Mouse (Mus musculus) forebrain, postnatal 0 days (tissue): ENCODE data around the gene Aldh3b2. TPM values are rescaled to one million over a fixed set of nuclear protein-coding genes. Genes with fewer than 3 reads are reported as not detected.
"Not testable (repeated sequence)": the region's sequence is repeated elsewhere in the genome, so short reads cannot be mapped to it uniquely, and the experiment has no call there.

ENCODE experiments used
- ATAC-seq: fragments of 200-750 bp; cut with Nextera tagmentation; 2 replicates; pipeline ENCODE4 v1.8.0; 2017; ENCODE audit warnings: mild to moderate bottlenecking, moderate library complexity
- DNase-seq: peaks from one replicate; pipeline ENCODE4 v3.0.0-alpha.2; 2015
- H3K27ac ChIP-seq: fragments of 300-500 bp; sonication (generic); 2 replicates; pipeline ENCODE4 v1.5.1; 2014; ENCODE audit warnings: low read depth, mild to moderate bottlenecking, antibody characterized with exemption, low read length, moderate library complexity, mixed read lengths
- H3K27me3 ChIP-seq: fragments of 300-500 bp; sonication (generic); 2 replicates; pipeline ENCODE4 v1.6.1; 2014; ENCODE audit warnings: mild to moderate bottlenecking, low read length, mixed read lengths; ENCODE audit not compliant: insufficient read depth
- H3K36me3 ChIP-seq: fragments of 300-500 bp; sonication (generic); 2 replicates; pipeline ENCODE4 v1.6.1; 2014; ENCODE audit warnings: mild to moderate bottlenecking, moderate library complexity; ENCODE audit not compliant: insufficient read depth
- H3K4me1 ChIP-seq: fragments of 300-500 bp; sonication (generic); 2 replicates; pipeline ENCODE4 v1.6.1; 2014; ENCODE audit warnings: antibody characterized with exemption; ENCODE audit not compliant: insufficient read depth
- H3K4me2 ChIP-seq: fragments of 300-500 bp; sonication (generic); 2 replicates; pipeline ENCODE4 v1.6.1; 2014; ENCODE audit warnings: low read depth, mild to moderate bottlenecking, moderate library complexity
- H3K4me3 ChIP-seq: fragments of 300-500 bp; sonication (generic); 2 replicates; pipeline ENCODE4 v1.5.1; 2014; ENCODE audit warnings: low read depth, low read length, mixed read lengths
- H3K9ac ChIP-seq: fragments of 300-500 bp; sonication (generic); 2 replicates; pipeline ENCODE4 v1.6.1; 2014; ENCODE audit warnings: mild to moderate bottlenecking
- H3K9me3 ChIP-seq: fragments of 300-500 bp; sonication (generic); 2 replicates; pipeline ENCODE4 v1.6.1; 2016; ENCODE audit warnings: low read length
- CTCF ChIP-seq: sonication (generic); IDR thresholded peaks from 2 replicates; pipeline ENCODE4 v1.5.1; 2016; ENCODE audit warnings: antibody characterized with exemption, control low read depth, low read depth
- WGBS: fragments of 180-500 bp; shearing (Covaris S2); extraction: QIAGEN DNeasy Blood & Tissue Kit; methylation state at CpG from one replicate; pipeline ENCODE4 v1.1.7; 2014; 5-methylcytosine and 5-hydroxymethylcytosine counted together
- polyA plus RNA-seq: library from polyadenylated mRNA; unstranded; fragments of >200 nt; fragmentation: Nextera tagmentation; extraction: Ambion mirVana; gene quantifications from 2 replicates; pipeline ENCODE4 v1.2.1, GENCODE M21; 2015
- total RNA-seq: library from RNA; depleted of rRNA; stranded (reverse); fragments of >200 nt; gene quantifications from 2 replicates; pipeline ENCODE4 v1.2.3, GENCODE M21; 2014

Aldh3b2 gene
- total and polyA plus RNA-seq, 2 experiments from 2014 or later, result 1.9 to 2.7 TPM

DNA sequence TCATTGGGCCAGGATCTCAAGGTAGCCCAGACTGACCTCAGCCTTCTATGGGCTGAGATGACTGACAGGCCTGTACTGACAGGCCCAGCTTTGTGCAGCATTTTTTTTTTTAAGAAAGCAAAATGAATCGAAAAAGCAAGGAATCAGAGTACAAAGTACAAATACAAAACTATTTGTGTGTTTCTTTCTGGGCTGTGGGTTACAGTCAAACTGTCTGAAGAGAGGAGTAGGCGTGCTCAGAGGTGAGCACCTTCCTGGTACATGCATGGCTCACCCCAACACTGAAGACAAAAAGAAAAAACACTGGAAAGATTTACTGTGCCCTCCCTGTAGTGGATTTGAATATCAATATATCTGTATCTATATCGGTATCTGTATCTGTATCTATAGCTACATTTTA is 24.3 kb upstream of the Aldh3b2 start:
- Histone ChIP-seq H3K36me3 (no peaks in the 10 kb centered on the region), H3K4me3 (no peak overlapping the region), H3K4me2 (no peak overlapping the region), H3K27me3 (no peaks in the 10 kb centered on the region), H3K9me3 (no peaks in the 10 kb centered on the region), H3K27ac (no peak overlapping the region), H3K4me1 (no peaks in the 10 kb centered on the region), H3K9ac (no peak overlapping the region)
- DNase-seq (no peak), ATAC-seq (no peak)
- TF ChIP-seq CTCF, result no peak
- 80% methylated on average over 3 of the region's 3 CpGs for WGBS

DNA sequence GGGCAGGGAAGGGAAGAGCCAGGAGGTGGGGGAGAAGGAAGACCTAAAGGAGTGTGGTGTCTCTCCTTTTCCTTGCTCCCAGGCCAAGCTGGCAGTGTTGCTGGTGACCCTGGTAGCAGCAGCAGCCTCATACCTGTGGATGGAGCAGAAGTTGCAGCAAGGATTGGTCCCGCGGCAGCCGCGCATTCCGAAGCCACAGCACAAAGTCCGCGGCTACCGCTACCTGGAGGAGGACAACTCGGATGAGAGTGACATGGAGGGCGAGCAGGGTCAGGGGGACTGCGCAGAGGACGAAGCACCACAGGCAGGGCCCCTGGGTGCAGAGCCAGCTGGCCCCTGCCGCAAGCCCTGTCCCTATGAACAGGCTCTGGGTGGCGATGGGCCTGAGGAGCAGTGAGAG is 23.6 kb upstream of the Aldh3b2 start:
- Histone ChIP-seq H3K27ac (no peak overlapping the region), H3K4me3 (no peak overlapping the region), H3K9me3 (no peaks in the 10 kb centered on the region), H3K27me3 (no peaks in the 10 kb centered on the region), H3K4me1 (no peaks in the 10 kb centered on the region), H3K9ac (no peak overlapping the region), H3K36me3 (no peaks in the 10 kb centered on the region), H3K4me2 (no peak overlapping the region)
- DNase-seq (no peak), ATAC-seq (no peak)
- no peak for TF ChIP-seq CTCF
- WGBS, result 60% methylated on average over 14 of the region's 14 CpGs

DNA sequence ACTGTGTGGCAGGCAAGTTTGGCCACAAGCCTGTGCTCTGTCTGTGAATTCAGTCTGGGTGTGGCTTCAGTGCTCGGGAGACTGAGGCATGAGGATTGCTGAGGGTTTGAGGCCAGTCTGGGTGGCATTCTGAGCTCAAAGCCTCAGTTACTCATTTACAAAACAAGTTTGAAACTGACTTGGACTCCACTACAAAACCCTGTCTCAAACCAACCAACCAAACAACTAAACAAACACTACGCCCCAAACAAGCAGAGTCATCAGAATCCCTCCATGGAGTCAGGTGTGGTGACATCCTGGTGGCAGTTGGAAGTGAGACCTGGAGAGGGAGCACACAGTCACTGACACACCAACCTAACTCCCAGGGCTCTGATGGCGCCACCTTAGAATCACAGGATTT is 21.8 kb upstream of the Aldh3b2 start:
- no peak overlapping the region for H3K27ac ChIP-seq
- H3K4me1 ChIP-seq, result no peaks in the 10 kb centered on the region
- TF ChIP-seq CTCF, result no peak
- no peak overlapping the region for H3K4me3 ChIP-seq
- DNase-seq (no peak), ATAC-seq (no peak)
- no peaks in the 10 kb centered on the region for H3K9me3 ChIP-seq
- H3K36me3 ChIP-seq, result no peaks in the 10 kb centered on the region
- H3K4me2 ChIP-seq, result no peak overlapping the region
- no peak overlapping the region for H3K9ac ChIP-seq
- 81% methylated on average over 3 of the region's 3 CpGs for WGBS
- no peaks in the 10 kb centered on the region for H3K27me3 ChIP-seq

DNA sequence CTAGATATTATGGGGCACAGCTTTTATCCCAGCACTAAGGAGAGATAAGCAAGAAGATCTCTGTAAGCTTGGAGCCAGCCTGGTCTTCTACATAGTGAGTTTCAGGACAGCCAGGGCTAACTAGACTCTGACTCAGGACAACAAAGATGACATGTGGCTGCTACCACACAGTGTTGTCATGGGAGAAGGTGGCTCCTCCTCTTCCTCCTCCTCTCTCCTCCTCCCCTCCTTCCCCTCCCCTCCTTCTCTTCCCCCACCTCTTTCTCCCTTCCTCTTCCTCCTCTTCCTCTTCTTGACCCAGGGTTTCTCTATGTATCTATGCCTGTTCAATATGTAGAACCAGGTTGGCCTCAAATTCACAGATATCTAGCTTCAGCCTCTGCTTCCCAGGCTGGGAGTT is 20.7 kb upstream of the Aldh3b2 start:
- Histone ChIP-seq H3K27me3 (no peaks in the 10 kb centered on the region; the same call in 1 of the 2 replicates), H3K9ac (no peak overlapping the region), H3K9me3 (no peaks in the 10 kb centered on the region), H3K4me2 (no peak overlapping the region), H3K36me3 (no peaks in the 10 kb centered on the region), H3K4me1 (no peaks in the 10 kb centered on the region), H3K27ac (no peak overlapping the region), H3K4me3 (no peak overlapping the region)
- no peak for TF ChIP-seq CTCF
- DNase-seq (no peak), ATAC-seq (no peak)

DNA sequence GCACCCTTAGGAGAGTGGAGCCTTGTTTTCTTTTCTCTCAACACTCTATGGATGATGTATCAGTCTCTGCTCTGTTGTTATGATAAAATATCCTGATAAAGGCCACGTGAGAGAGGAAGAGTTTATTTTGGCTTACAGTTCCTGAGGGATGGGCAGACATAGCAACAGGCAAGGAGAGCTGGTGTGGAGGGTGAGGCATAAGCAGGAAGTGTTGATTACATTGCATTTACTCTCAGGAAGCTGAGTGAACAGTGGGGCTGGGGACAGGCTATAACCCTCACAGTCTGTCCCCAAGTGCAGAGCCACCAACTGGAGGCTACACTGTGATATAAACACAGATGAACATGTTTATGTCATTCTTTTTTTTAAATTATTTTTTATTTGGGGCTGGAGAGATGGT is 20.0 kb upstream of the Aldh3b2 start:
- Histone ChIP-seq H3K4me2 (no peak overlapping the region), H3K27me3 (no peaks in the 10 kb centered on the region; the same call in 1 of the 2 replicates), H3K9ac (no peak overlapping the region), H3K36me3 (no peaks in the 10 kb centered on the region), H3K4me3 (no peak overlapping the region), H3K9me3 (no peaks in the 10 kb centered on the region), H3K4me1 (no peaks in the 10 kb centered on the region), H3K27ac (no peak overlapping the region)
- DNase-seq (no peak), ATAC-seq (no peak)
- no peak for TF ChIP-seq CTCF
- 48% methylated on average over 1 of the region's 1 CpGs for WGBS

DNA sequence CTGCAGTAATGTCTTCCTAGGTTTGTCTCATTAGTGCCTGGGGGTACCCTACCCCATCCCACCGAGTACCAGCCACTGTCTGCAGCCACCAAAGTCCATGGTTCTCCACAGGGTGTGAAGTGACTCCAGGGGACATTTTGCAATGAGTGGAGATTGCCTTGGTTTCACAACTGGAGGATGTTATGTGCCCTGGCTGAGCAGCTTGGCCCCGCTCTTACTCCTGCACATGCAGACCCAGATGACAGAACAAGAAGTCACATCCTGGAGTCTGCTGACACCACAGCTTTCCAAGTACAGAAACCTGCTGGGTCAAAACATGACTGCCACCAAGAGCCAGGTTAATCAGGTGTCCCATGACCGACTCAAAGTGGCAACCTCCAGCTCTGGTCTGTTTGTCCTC is 17.1 kb upstream of the Aldh3b2 start:
- no peak overlapping the region for H3K4me3 ChIP-seq
- no peaks in the 10 kb centered on the region for H3K4me1 ChIP-seq
- H3K36me3 ChIP-seq, result no peaks in the 10 kb centered on the region
- no peak overlapping the region for H3K4me2 ChIP-seq
- 80% methylated on average over 3 of the region's 3 CpGs for WGBS
- no peak for DNase-seq
- H3K9me3 ChIP-seq, result no peaks in the 10 kb centered on the region
- no peak overlapping the region for H3K9ac ChIP-seq
- no peaks in the 10 kb centered on the region; the same call in 1 of the 2 replicates for H3K27me3 ChIP-seq
- ATAC-seq, result no peak
- no peak for TF ChIP-seq CTCF
- no peak overlapping the region for H3K27ac ChIP-seq

DNA sequence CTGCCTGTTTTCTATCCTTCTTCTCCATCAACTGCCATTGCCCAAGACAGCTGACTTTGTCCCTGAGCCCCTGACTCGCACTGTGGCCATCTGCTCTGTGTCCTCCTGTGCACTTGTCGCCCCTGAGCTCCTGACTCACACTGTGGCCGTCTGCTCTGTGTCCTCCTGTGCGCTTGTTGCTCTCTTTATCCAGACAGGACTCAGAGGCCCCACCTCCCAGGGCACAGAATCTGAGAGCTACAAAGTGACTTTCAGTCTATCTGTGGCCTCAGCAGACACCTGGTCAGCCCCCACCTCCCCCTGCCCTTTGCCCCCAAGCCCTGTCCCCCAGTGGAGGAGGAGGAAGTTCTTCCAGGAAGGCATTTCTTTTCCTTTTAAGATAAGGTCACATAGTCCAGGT is 16.3 kb upstream of the Aldh3b2 start:
- H3K27ac ChIP-seq, result no peak overlapping the region
- H3K4me2 ChIP-seq, result no peak overlapping the region
- no peak for TF ChIP-seq CTCF

DNA sequence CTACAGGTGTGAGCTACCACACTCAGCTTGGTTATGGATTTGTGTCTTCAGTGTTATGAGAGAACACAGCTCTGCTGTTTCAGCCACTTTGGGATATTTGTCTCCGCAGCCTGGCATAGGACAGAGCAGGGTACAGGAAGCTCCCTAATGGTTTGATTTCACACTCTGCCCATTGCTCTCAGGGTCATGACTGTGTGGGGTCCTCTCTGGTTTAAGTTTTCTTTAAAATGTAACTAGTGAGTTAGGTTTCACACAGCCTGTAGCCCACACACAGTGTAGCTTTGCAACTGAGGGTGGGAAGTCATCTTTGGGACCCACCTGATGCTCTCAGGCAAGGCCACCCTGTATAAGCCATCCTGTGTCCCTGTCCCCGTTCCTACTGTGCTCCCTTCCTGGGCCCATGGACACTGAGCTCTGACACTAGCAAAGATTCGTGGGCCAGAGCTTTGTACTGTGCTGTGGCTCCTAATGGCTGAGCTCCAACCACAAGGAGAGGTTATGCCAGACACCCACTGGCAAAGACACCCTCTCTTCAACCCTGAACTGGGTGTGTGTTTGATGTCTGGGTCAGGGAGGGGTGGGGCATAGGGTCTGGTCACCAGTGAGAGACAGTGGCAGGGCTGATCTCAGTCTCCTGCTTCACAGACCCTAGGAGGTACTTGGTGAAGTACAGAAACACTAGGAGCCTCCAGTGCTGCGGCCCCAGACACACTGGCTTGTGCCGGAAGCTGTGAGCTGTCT is 14.7 kb upstream of the Aldh3b2 start:
- H3K36me3 ChIP-seq, H3K9ac ChIP-seq, H3K4me3 ChIP-seq, H3K4me2 ChIP-seq, ATAC-seq, H3K27ac ChIP-seq, H3K27me3 ChIP-seq, H3K9me3 ChIP-seq, H3K4me1 ChIP-seq, DNase-seq: not testable (repeated sequence)
- WGBS, result 77% methylated on average over 5 of the region's 5 CpGs

More for the DNA sequence above, 16.3 kb upstream of the Aldh3b2 start:
- Histone ChIP-seq H3K9me3 (no peaks in the 10 kb centered on the region), H3K4me3 (no peak overlapping the region), H3K27me3 (no peaks in the 10 kb centered on the region; the same call in 1 of the 2 replicates), H3K9ac (no peak overlapping the region), H3K4me1 (no peaks in the 10 kb centered on the region), H3K36me3 (no peaks in the 10 kb centered on the region)
- ATAC-seq, result no peak
- DNase-seq, result no peak
- 61% methylated on average over 4 of the region's 4 CpGs for WGBS
